Mouse (Mus musculus): ENCODE data around the gene Mrpl11.
A peak's percentile ranks its signal among the peaks of the same experiment; 100 is the strongest.

DNA sequence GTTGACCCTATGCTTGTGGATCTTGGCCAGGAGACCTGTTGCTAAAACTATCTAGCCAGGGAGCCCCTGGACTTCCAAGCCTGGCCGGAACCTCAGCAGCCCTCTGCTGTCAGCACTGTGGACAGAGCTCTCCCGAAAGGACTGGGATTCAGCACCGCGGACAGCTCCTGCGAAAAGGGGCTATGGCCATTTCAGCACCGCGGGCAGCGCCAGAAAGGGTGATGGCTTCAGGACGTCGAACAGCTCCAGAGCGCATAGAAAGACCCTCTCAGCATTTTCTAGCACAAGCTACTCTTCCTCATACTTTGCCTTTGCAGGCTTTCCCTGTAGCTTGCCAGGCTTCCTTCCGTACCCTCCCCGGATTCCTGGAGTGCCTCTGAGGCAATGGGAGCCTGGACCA, 27.1 kb downstream of the Mrpl11 start:
- peak; percentile 50 for TF ChIP-seq CTCF (IDR thresholded peaks at IDR 0.05; ENCODE audit: low read depth)
- no peak for TF ChIP-seq EP300 (optimal IDR thresholded peaks at IDR 0.05)

Data from stomach, postnatal 0 days (tissue).